Mouse (Mus musculus) CD4-positive naive resting alpha-beta T cell, adult 76 days (primary cell): Measurements from ENCODE around the gene Zup1. TPM values are rescaled to one million over a fixed set of nuclear protein-coding genes. Genes with fewer than 3 reads are reported as not detected.

ENCODE experiments used
- total RNA-seq: library from RNA; stranded (reverse); gene quantifications from one replicate; pipeline ENCODE4 v1.2.4, GENCODE M21; 2023

The Zup1 gene
- 73.0 TPM for total RNA-seq

DNA sequence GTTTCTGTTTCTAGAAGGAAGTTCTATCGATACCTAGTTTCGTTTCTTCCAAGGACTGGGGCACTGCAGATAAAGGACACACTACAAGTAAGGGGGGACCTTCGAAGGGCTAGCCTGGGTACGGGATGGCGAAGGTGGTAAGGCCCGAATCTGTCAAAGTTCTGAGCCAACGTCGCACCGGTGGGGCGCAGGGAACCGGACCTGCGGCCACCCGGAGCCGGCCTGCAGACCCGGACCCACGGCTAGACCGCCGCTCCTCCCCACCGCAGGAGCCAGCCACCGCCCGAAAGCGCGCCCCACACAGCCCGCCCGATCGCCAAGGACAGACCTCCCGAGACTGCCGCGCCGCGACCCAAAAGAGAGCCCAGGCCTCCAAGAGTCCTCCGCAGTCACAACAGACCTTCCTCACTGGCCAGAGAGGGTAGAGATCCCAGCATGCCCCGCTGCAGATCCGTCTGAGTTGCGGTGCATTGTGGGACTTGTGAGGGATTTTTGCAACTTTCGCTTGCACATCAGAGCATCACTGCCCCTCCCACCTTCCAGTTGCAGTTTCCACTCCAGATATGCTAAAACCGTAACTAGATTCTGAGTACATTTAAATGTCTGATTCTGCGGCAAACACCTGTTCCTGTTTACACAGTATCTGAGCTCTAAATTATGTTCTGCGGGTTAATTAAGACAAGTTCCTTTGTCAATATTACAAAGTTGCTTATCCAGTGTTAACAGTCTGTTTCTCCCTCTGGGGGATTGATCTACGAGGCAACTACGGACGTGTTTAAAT lies at the start of gene Zup1:
Gene Zup1 (minus strand): TSS at position 467 of the 781 bp plus-strand sequence.

GRCm38 (mm10) chr10:33904530-33905481 lies 46.3 kb downstream of the Zup1 start, which contains the start of gene Rsph4a:
TSS of gene Rsph4a (plus strand) at chr10:33905111.

Other genes with a start within 250 kb of the Zup1 start
- gene Sult3a2, start 164.6 kb downstream of the Zup1 start, total RNA-seq = not detected
- not detected for gene Sult3a1, start 93.5 kb downstream of the Zup1 start, total RNA-seq
- not detected for gene Rsph4a, start 46.2 kb downstream of the Zup1 start, total RNA-seq
- 51.9 TPM for gene Rwdd1, start 68.4 kb upstream of the Zup1 start, total RNA-seq
- not detected for gene Trappc3l, start 86.3 kb upstream of the Zup1 start, total RNA-seq
- not detected for gene Calhm4, start 93.0 kb upstream of the Zup1 start, total RNA-seq
- gene Calhm5, start 145.2 kb upstream of the Zup1 start, total RNA-seq = not detected
- gene Calhm6, start 176.7 kb upstream of the Zup1 start, total RNA-seq = 13.0 TPM